Mouse (Mus musculus) bone marrow macrophage, adult 2 months (primary cell): ENCODE results near the gene Slit1. TPM values are rescaled to one million over a fixed set of nuclear protein-coding genes. Genes with fewer than 3 reads are reported as not detected.

Experiments
- H3K27ac ChIP-seq: 2 replicates; pipeline ENCODE4 v1.5.1; 2012; ENCODE audit warnings: low read depth, low read length; ENCODE audit not compliant: insufficient read depth
- H3K4me1 ChIP-seq: 2 replicates; pipeline ENCODE4 v1.6.1; 2012; ENCODE audit warnings: low read length; ENCODE audit not compliant: control insufficient read depth, insufficient read depth
- H3K4me3 ChIP-seq: 2 replicates; pipeline ENCODE4 v1.5.1; 2012; ENCODE audit warnings: mild to moderate bottlenecking, low read length, moderate library complexity; ENCODE audit not compliant: insufficient read depth
- CTCF ChIP-seq: IDR thresholded peaks from 2 replicates; pipeline ENCODE4 v1.5.1; 2012; ENCODE audit warnings: low read depth, mild to moderate bottlenecking, low read length, moderate library complexity
- POLR2A ChIP-seq: IDR thresholded peaks from 2 replicates; pipeline ENCODE4 v1.6.1; 2012; ENCODE audit warnings: mild to moderate bottlenecking, low read depth, low read length, borderline replicate concordance
- polyA plus RNA-seq: library from polyadenylated mRNA; stranded (reverse); fragments of >200 nt; gene quantifications from 2 replicates; pipeline ENCODE4 v1.2.4, GENCODE M21; 2012; ENCODE audit not compliant: missing spikeins, insufficient read depth, insufficient read length

Slit1 gene
- polyA plus RNA-seq, 1 experiment = 4.6 TPM

DNA sequence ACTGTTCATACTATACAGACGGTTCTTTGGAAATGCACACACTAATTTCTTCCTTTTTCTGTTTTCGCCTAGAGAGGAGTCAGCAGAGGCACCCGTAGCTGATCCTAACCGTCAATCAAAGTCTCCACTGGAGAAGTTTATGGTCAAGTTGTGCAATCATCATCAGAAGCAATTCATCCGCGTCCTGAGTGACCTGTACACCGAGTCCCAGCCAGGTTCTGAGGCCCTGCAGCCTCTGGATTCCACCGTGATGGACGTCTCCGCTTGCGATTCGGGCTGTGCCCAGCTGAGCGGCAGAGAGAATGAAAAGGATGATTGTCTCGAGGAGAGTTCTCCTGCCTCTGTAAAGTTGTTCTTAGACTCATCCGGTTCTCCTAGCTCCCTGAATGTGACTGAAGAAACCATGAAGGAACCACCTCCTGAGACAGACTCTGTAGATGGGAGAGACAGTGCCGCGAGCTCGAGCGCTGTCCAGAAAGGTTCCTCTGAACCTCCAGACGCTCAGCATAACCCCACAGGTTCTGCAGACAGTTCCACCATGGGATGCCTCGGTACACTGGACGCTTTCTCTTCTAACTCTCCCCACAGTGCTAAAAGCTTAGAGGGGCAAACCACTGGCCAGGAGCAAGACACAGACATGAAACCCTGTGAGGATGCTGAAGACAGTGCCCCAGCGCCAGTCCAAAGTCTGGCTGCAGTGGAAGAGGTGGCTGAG, 161.6 kb downstream of the Slit1 start, which contains the start of gene Gm340:
TSS of gene Gm340 (plus strand) at position 665 of the 715 bp plus-strand sequence.
- no peak for TF ChIP-seq POLR2A
- H3K4me3 ChIP-seq = no peak within 1 kb of the TSS
- no peak within 1 kb of the TSS for H3K27ac ChIP-seq

DNA sequence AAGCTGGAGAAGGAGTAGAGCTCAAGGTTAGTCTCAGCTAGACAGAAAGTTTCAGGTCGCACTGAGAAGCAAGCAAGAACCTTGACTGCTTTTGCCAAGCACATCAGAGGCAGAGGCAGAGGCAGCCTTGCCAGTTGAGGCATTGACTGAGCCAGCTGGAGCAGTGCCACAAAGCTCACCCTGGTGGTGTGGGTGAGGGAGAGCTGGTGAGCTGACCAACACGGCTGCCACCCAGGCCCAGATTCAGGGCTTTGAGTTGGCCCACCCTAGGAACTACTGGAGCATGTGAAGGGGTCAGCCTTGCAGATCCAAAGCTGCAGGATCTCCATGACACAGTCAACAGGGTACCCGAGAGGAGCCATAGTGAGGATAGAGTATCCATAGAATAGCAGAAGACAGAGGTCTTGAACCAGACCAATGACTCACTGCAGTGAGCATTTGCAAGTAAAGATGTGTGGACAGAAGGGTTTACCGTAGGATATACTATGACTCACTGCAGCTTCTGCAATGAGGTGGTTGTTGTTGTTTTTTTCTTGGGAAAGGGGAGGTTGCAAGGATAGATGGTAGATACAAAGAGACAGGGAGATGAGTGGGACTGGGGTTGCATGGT, 164.0 kb downstream of the Slit1 start:
- no peak for TF ChIP-seq CTCF
- no peak overlapping the region for H3K4me3 ChIP-seq
- peaks cover 4% of the 10 kb centered on the region; the same call in 1 of the 2 replicates for H3K4me1 ChIP-seq
- H3K27ac ChIP-seq = no peak overlapping the region

More for the DNA sequence above, 161.6 kb downstream of the Slit1 start, which contains the start of gene Gm340:
- peaks cover 4% of the 10 kb centered on the region; the same call in 1 of the 2 replicates for H3K4me1 ChIP-seq

DNA sequence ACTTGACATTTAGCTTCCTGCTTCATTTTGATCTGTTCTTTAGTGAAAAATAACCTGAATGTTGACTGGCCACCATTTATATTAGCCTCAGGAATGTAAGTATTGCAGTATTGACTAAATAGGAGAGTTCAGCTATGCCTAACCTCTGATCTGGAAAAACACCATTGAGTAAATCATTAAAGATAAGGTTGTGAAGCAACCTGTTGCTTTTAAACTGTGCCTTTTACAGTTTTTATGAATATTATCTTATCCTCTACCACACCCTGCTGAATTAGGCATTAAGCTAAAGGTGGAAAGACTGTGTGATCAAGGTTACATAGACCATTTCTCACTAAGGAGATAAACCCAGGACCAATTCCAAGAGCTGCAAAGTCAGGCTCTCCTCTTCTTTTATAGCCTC, 165.9 kb downstream of the Slit1 start:
- Histone ChIP-seq H3K4me3 (no peak overlapping the region), H3K27ac (no peak overlapping the region), H3K4me1 (peaks cover 4% of the 10 kb centered on the region; the same call in 1 of the 2 replicates)
- TF ChIP-seq CTCF (no peak), POLR2A (no peak)

DNA sequence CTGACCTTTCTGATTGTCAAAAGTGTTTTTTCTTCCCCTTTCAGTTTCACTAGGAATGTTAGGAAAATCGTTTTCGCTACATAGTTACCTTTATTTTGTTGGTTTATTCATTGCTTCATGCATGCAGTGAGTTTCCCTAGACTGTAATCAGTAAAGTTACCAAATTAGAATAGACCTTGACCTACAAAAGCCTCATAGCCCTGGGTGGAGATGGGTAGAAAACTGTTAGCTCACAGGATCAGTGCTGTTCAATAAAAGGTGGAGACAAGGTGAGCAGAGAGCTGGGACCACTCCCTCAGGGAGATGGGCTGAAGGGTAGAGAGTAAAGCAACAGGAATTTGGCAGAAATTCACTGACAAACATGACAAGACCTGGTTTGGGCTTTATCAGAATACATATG, 169.8 kb downstream of the Slit1 start:
- no peak overlapping the region for H3K4me3 ChIP-seq
- peaks cover 2% of the 10 kb centered on the region; the same call in 1 of the 2 replicates for H3K4me1 ChIP-seq
- no peak for TF ChIP-seq POLR2A
- no peak for TF ChIP-seq CTCF
- H3K27ac ChIP-seq = no peak overlapping the region

DNA sequence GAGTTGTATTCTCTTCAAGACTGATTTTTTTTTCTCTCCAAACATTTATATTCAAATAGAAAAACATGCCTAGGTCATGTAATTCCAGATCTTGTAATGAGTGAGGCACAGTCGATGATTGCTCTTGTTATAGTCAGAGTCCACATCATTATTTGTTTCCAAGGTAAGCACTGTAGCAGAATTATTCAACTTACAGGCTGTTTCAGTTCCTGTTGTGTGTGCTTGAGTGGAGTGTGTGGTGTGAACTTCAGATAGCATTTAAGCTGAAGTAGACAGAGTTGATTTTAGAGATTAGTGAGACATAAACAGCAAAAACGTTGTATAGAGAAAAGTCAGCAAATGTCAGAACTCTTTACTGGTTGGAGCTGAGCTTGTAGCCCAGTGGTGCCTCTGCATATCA, 174.7 kb downstream of the Slit1 start:
- H3K4me3 ChIP-seq = no peak overlapping the region
- TF ChIP-seq CTCF = no peak
- TF ChIP-seq POLR2A = no peak

DNA sequence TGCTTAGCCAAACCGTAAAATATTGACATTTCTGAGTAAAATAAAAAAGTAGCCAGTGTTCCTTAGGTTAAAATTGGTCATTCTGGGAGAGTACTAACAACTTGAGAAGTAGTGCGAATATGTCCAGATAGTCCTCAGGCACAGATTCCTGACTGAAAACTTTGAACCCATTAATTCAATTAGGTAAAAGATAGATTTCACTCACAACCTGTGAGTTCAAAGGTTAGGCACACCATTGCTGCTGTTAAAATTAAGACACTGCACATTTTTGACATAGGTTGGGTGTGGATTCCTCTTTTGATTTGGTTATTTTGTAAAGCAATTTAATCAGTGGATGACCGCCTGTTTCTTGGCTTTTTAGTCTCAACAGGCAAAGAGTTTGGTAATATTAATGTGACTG, 182.6 kb downstream of the Slit1 start:
- H3K27ac ChIP-seq = no peak overlapping the region
- no peaks in the 10 kb centered on the region for H3K4me1 ChIP-seq
- no peak overlapping the region for H3K4me3 ChIP-seq
- TF ChIP-seq CTCF (no peak), POLR2A (no peak)

More for the DNA sequence above, 174.7 kb downstream of the Slit1 start:
- Histone ChIP-seq H3K4me1 (peaks cover 6% of the 10 kb centered on the region; the same call in 1 of the 2 replicates), H3K27ac (no peak overlapping the region)

DNA sequence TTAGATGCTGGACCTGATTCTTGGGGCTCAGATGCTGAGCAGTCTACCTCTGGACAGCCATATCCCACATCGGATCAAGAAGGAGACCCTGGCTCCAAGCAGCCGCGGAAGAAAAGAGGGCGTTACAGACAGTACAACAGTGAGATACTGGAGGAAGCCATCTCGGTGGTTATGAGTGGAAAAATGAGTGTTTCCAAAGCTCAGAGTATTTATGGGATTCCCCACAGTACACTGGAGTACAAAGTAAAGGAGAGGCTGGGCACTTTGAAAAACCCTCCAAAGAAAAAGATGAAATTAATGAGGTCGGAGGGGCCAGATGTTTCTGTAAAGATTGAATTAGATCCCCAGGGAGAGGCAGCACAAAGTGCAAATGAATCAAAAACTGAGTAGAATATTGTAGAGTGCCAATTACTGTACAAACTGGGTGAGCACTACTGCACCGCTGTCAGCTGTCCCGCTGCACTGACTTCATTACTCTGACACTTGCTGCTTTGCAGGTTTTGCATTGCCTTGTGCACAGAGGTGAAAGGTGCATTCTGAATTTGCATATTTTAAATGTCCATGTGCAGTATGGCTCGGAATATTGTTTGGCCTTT, 184.5 kb downstream of the Slit1 start:
- Histone ChIP-seq H3K4me1 (no peaks in the 10 kb centered on the region), H3K27ac (no peak overlapping the region), H3K4me3 (no peak overlapping the region)
- TF ChIP-seq POLR2A (no peak), CTCF (no peak)

DNA sequence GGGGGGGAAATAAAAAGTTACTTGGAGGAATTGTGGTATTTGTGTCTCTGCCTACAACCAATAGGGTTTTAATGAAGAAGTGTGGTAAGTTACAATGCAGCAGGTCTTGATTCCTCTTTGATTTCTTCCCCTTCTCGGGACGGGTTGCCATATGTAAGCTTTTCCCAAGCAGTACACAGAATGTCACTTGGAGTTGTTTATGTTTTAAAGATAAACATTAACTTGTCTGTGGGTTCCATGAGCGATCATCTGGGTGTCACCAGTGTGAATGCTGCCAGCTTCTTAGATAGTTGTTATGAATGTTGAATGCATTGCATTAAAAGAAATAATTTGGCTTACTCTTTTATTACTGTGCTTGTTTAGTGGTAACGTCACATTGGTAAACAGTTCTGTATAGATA, 186.0 kb downstream of the Slit1 start:
- H3K4me1 ChIP-seq = no peaks in the 10 kb centered on the region
- no peak for TF ChIP-seq POLR2A
- H3K4me3 ChIP-seq = no peak overlapping the region
- no peak overlapping the region for H3K27ac ChIP-seq

DNA sequence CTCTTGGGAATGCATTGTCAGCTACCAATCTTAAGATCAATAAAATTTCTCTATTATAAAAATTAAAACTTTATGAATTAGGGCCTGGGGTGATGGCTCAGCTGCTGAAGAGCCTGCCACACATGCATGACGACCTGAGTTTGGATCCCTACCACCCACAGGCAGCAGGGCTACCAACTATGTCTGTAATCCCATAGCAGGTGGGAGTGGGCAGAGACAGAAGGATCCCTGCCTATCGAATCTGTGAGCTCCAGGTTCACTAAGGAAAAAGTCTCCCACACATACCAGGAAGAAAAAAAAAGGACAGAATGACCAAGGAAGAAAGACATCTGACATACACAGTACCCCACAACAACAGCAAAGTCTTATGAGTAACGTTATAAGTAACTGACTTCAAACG, 186.5 kb downstream of the Slit1 start:
- Histone ChIP-seq H3K4me1 (no peaks in the 10 kb centered on the region), H3K4me3 (no peak overlapping the region), H3K27ac (no peak overlapping the region)
- no peak for TF ChIP-seq CTCF
- no peak for TF ChIP-seq POLR2A

Other genes starting within 250 kb of the Slit1 start
- gene Gm340, start 161.3 kb downstream of the Slit1 start, polyA plus RNA-seq = 6.5 and 7.1 TPM in 2 replicates
- gene Arhgap19, start 58.4 kb upstream of the Slit1 start, polyA plus RNA-seq = 67.7 and 73.9 TPM in 2 replicates
- 6.3 and 7.7 TPM in 2 replicates for gene Frat1, start 86.3 kb upstream of the Slit1 start, polyA plus RNA-seq
- 4.4 and 4.5 TPM in 2 replicates for gene Frat2, start 104.5 kb upstream of the Slit1 start, polyA plus RNA-seq
- gene Rrp12, start 152.5 kb upstream of the Slit1 start, polyA plus RNA-seq = 2.1 TPM in 2 replicates
- gene Pgam1, start 168.3 kb upstream of the Slit1 start, polyA plus RNA-seq = 256 and 259 TPM in 2 replicates
- gene Exosc1, start 189.8 kb upstream of the Slit1 start, polyA plus RNA-seq = 17.8 and 19.0 TPM in 2 replicates
- gene Zdhhc16, start 189.8 kb upstream of the Slit1 start, polyA plus RNA-seq = 43.9 and 44.3 TPM in 2 replicates
- 43.7 and 57.0 TPM in 2 replicates for gene Mms19, start 237.5 kb upstream of the Slit1 start, polyA plus RNA-seq
- gene Ubtd1, start 238.1 kb upstream of the Slit1 start, polyA plus RNA-seq = 44.1 and 46.7 TPM in 2 replicates